Comparison of ENCODE assay signal across 8 mouse cellular contexts in the genomic region with DNA sequence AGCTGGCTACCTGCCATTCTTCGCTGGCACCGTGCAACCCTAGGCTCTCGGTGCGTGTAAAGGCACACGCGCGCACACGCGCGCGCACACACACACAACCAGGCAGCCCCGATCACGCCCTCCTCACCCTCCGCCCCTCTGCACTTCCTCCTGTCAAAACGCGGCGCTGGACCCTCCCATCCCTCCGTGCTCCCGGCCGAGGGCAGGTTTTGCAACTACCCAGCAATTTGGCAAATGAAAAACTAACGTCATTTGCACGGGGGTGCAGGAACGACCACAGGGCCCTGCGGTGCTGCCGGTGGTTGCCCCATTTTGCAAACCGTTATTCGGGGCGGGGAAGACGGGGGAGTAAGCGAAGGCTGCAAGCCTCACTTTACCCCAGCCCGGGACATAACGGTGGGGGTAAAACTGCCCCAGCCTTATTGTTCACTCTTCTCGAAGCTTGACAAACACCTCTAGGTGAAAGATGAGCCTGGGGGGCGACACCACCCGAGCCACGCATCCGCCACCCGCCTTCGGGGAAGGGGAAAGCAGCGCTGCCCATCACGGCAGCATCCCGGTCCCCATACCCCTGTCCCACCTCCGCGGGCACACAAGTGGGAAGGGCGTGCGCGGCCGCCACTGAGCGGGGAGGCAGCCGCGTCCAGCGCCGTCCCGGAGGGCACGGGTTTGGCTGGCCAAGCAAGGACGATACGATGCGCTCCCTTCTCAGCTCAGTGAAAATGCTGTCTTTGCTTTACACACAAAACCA. TPM values are rescaled to one million over a fixed set of nuclear protein-coding genes. Genes with fewer than 3 reads are reported as not detected.
DNase-seq lines count a peak whose midpoint lies in the region; ATAC-seq and TF ChIP-seq lines count a peak whose summit lies in the region.

No protein-coding gene starts in this region.

- peak; percentile 47 for ATAC-seq in embryonic facial prominence, embryonic 12.5 days (ENCODE audit: insufficient number of reproducible peaks, insufficient read depth, low FRiP score, low TSS enrichment)
- ATAC-seq in kidney, embryonic 15.5 days (replicated peaks; ENCODE audit: low FRiP score): peak; percentile 26; the same call in 1 of the 2 replicates

- H3K27ac ChIP-seq in embryonic facial prominence, embryonic 12.5 days: peak overlapping the region; percentile 72
- peak overlapping the region; percentile 90 for H3K27ac ChIP-seq in kidney, embryonic 15.5 days

- peak overlapping the region; percentile 95 for H3ac ChIP-seq in myocyte (ENCODE audit: control insufficient read depth, insufficient read length)

- peak; percentile 68 for TF ChIP-seq POLR2A in myocyte (IDR thresholded peaks at IDR 0.05; ENCODE audit: insufficient read length, low read depth)

- H3K9ac ChIP-seq in embryonic facial prominence, embryonic 12.5 days: peak overlapping the region; percentile 67
- H3K9ac ChIP-seq in kidney, embryonic 15.5 days: peak overlapping the region; percentile 68

- peaks cover 36% of the 10 kb centered on the region for H3K79me2 ChIP-seq in myocyte (ENCODE audit: control insufficient read depth, insufficient read depth)

- H3K4me2 ChIP-seq in embryonic facial prominence, embryonic 12.5 days (replicated peaks): peak overlapping the region; percentile 94
- H3K4me2 ChIP-seq in kidney, embryonic 15.5 days: peak overlapping the region; percentile 94
- peak overlapping the region; percentile 37 for H3K4me2 ChIP-seq in myocyte (ENCODE audit: low read depth)

- WGBS in embryonic facial prominence, embryonic 12.5 days: under 1% methylated on average over 58 of the region's 58 CpGs
- WGBS in kidney, embryonic 15.5 days: under 1% methylated on average over 58 of the region's 58 CpGs

- H3K9me3 ChIP-seq in embryonic facial prominence, embryonic 12.5 days: no peaks in the 10 kb centered on the region
- H3K9me3 ChIP-seq in kidney, embryonic 15.5 days (replicated peaks): no peaks in the 10 kb centered on the region

- peak; percentile 70 for DNase-seq in layer of hippocampus, adult 11-12 months (ENCODE audit: low spot score)
- no peak for DNase-seq in layer of hippocampus, adult 9-10 months (ENCODE audit: low spot score)
- peak; percentile 6 for DNase-seq in heart, adult 8-10 months (ENCODE audit: low spot score)
- DNase-seq in liver: peak; percentile 42
- DNase-seq in testis, postnatal 14 days (ENCODE audit: low spot score): peak; percentile 26

- peak overlapping the region; percentile 67 for H3K4me3 ChIP-seq in embryonic facial prominence, embryonic 12.5 days
- peak overlapping the region; percentile 74 for H3K4me3 ChIP-seq in kidney, embryonic 15.5 days (replicated peaks)
- peak overlapping the region; percentile 96 for H3K4me3 ChIP-seq in myocyte

- H3K4me1 ChIP-seq in embryonic facial prominence, embryonic 12.5 days: peaks cover 3% of the 10 kb centered on the region; the same call in 1 of the 2 replicates
- H3K4me1 ChIP-seq in kidney, embryonic 15.5 days: peaks cover 31% of the 10 kb centered on the region

- H3K36me3 ChIP-seq in embryonic facial prominence, embryonic 12.5 days: no peaks in the 10 kb centered on the region
- H3K36me3 ChIP-seq in kidney, embryonic 15.5 days: no peaks in the 10 kb centered on the region
- no peaks in the 10 kb centered on the region for H3K36me3 ChIP-seq in myocyte (ENCODE audit: control insufficient read depth, insufficient read depth)

- H3K27me3 ChIP-seq in embryonic facial prominence, embryonic 12.5 days: 0 out of 2 replicates have a peak, but pooled peaks cover 6% of the 10 kb centered on the region
- 0 out of 2 replicates have a peak, but pooled peaks cover 8% of the 10 kb centered on the region for H3K27me3 ChIP-seq in kidney, embryonic 15.5 days
- H3K27me3 ChIP-seq in myocyte (ENCODE audit: control insufficient read depth, insufficient read depth, insufficient read length): no peaks in the 10 kb centered on the region

TF ChIP-seq in myocyte, 11 proteins besides CTCF, POLR2A, EP300 and RAD21:
- TF ChIP-seq E2F4 (IDR thresholded peaks at IDR 0.05; ENCODE audit: insufficient read depth): no peak
- TF ChIP-seq MYOD1 (IDR thresholded peaks at IDR 0.05; ENCODE audit: control insufficient read depth in 1 of 3, insufficient read length in 2 of 3, low read depth in 2 of 3): peak in 1 of 3 experiments; percentile 24
- TF ChIP-seq SRF (IDR thresholded peaks at IDR 0.05; ENCODE audit: control insufficient read depth, insufficient read length, low read depth): no peak
- peak; percentile 70 for TF ChIP-seq CEBPB (IDR thresholded peaks at IDR 0.05; ENCODE audit: insufficient read depth, poor library complexity, severe bottlenecking)
- no peak for TF ChIP-seq TCF12 (IDR thresholded peaks at IDR 0.05; ENCODE audit: insufficient read depth, poor library complexity, severe bottlenecking)
- no peak for TF ChIP-seq USF1 (IDR thresholded peaks at IDR 0.05; ENCODE audit: low read depth)
- no peak for TF ChIP-seq TCF3 (IDR thresholded peaks at IDR 0.05; ENCODE audit: insufficient read length, low read depth)
- TF ChIP-seq REST (IDR thresholded peaks at IDR 0.05; ENCODE audit: insufficient read depth, insufficient read length): no peak
- no peak for TF ChIP-seq MAX (IDR thresholded peaks at IDR 0.05; ENCODE audit: low read depth)
- TF ChIP-seq POLR2AphosphoS2 (IDR thresholded peaks at IDR 0.05; ENCODE audit: insufficient read length, low read depth): peak; percentile 77
- TF ChIP-seq MYOG (IDR thresholded peaks at IDR 0.05; ENCODE audit: control insufficient read depth in 1 of 3, insufficient read depth in 1 of 3, insufficient read length in 2 of 3, low read depth in 2 of 3): peak in 1 of 3 experiments; percentile 22
TF ChIP-seq in myocyte: peak in this region for 4.

RNA-seq across cellular contexts. Expression of a gene that starts 0.7 kb away (rescaled TPM):
- 85.4 and 93.3 TPM in 2 replicates for polyA plus RNA-seq in embryonic facial prominence, embryonic 12.5 days (2016; fragmentation: Nextera tagmentation; extraction: Ambion mirVana)
- total RNA-seq in heart, adult 8-10 months (2022): 1 to 10 TPM; 3.1 to 4.0 (median 3.3) TPM
- polyA plus RNA-seq in kidney, embryonic 15.5 days (2015; fragmentation: Nextera tagmentation; extraction: Ambion mirVana): 163 and 166 TPM in 2 replicates
- 327 TPM for polyA plus RNA-seq in myocyte (2012; fragmentation: generic; extraction: Trizol)

Comparison
In these comparisons a context has a peak if more than half of its experiments do, and no peak if none do; other contexts are left out.
1. H3K4me2 ChIP-seq: peak in every context shown above with its lines; median percentile 94 in embryonic facial prominence, embryonic 12.5 days; 94 in kidney, embryonic 15.5 days; 37 in myocyte.